Mouse (Mus musculus) midbrain, embryonic 14.5 days (tissue): ENCODE results near the gene Mphosph9. TPM values are rescaled to one million over a fixed set of nuclear protein-coding genes. Genes with fewer than 3 reads are reported as not detected.

Source experiments
- ATAC-seq: fragments of 200-750 bp; cut with Nextera tagmentation; 2 replicates; pipeline ENCODE4 v1.8.0; 2017; ENCODE audit warnings: moderate number of reproducible peaks, moderate library complexity; ENCODE audit not compliant: low FRiP score, low TSS enrichment
- DNase-seq: peaks from one replicate; pipeline ENCODE4 v3.0.0-alpha.2; 2015
- H3K27ac ChIP-seq: fragments of 300-500 bp; sonication (generic); replicated peaks from 2 replicates; pipeline ENCODE4 v1.5.1; 2014; ENCODE audit warnings: mild to moderate bottlenecking, low read depth, low read length, moderate library complexity
- H3K27me3 ChIP-seq: fragments of 300-500 bp; sonication (generic); 2 replicates; pipeline ENCODE4 v1.6.1; 2014; ENCODE audit warnings: low read length, control low read depth, mixed read lengths; ENCODE audit not compliant: control insufficient read depth, insufficient read depth
- H3K36me3 ChIP-seq: fragments of 300-500 bp; sonication (generic); 2 replicates; pipeline ENCODE4 v1.6.1; 2014; ENCODE audit warnings: low read length, control low read depth; ENCODE audit not compliant: control insufficient read depth, insufficient read depth
- H3K4me1 ChIP-seq: fragments of 300-500 bp; sonication (generic); 2 replicates; pipeline ENCODE4 v1.6.1; 2014; ENCODE audit warnings: mild to moderate bottlenecking, antibody characterized with exemption, low read length, control low read depth; ENCODE audit not compliant: control insufficient read depth, insufficient read depth
- H3K4me2 ChIP-seq: fragments of 300-500 bp; sonication (generic); 2 replicates; pipeline ENCODE4 v1.6.1; 2014; ENCODE audit warnings: mild to moderate bottlenecking, low read length, moderate library complexity
- H3K4me3 ChIP-seq: fragments of 300-500 bp; sonication (generic); replicated peaks from 2 replicates; pipeline ENCODE4 v1.5.1; 2014; ENCODE audit warnings: low read depth, low read length
- H3K9ac ChIP-seq: fragments of 300-500 bp; sonication (generic); replicated peaks from 2 replicates; pipeline ENCODE4 v1.6.1; 2014; ENCODE audit warnings: mild to moderate bottlenecking, low read length, moderate library complexity
- H3K9me3 ChIP-seq: fragments of 300-500 bp; sonication (generic); 2 replicates; pipeline ENCODE4 v1.6.1; 2016; ENCODE audit warnings: low read length, control low read depth, mixed read lengths; ENCODE audit not compliant: control insufficient read depth
- WGBS: fragments of 180-500 bp; shearing (Covaris S2); extraction: QIAGEN DNeasy Blood & Tissue Kit; methylation state at CpG from one replicate; pipeline ENCODE4 v1.1.7; 2014; 5-methylcytosine and 5-hydroxymethylcytosine counted together
- polyA plus RNA-seq: library from polyadenylated mRNA; unstranded; fragments of >200 nt; fragmentation: Nextera tagmentation; extraction: Ambion mirVana; gene quantifications from 2 replicates; pipeline ENCODE4 v1.2.1, GENCODE M21; 2014

The Mphosph9 gene
- polyA plus RNA-seq, 1 experiment from 2014 or later = 16.8 TPM

DNA sequence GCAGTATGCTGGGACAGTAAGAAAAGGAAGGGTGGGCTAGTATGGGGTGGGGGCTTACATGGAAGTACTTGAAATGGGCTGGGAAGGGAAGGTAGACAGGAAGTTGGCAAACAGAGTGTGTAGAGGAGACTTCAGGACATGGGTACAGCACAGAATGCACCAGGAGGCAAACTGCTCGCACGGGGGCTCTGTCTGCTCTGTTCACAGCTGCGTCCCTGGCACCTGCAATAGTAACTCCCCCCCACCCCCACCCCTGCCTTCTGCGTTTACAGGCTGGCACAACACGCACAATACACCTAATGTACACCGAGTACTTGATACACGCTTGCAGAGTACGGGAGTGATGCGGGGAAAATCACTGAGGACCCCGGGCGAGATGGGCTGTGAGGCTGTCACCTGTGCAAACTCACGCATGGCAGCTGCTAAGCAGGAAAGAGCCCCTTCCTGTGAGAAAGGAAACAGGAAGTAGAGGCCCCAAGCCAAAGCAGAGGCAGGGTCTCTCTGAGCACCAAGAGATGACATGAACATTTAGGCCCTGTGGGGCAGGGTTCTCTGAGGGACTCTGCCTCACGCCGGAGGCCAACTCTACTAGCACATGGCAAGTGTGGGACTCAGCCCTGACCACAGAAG, 113.1 kb downstream of the Mphosph9 start:
- DNase-seq (no peak), ATAC-seq (no peak)
- no peak overlapping the region for H3K9ac ChIP-seq
- H3K27ac ChIP-seq = no peak overlapping the region
- no peaks in the 10 kb centered on the region for H3K27me3 ChIP-seq
- peaks cover 3% of the 10 kb centered on the region; the same call in 1 of the 2 replicates for H3K4me1 ChIP-seq
- WGBS = 88% methylated on average over 14 of the region's 14 CpGs
- H3K36me3 ChIP-seq = no peaks in the 10 kb centered on the region
- H3K9me3 ChIP-seq = no peaks in the 10 kb centered on the region
- H3K4me2 ChIP-seq = no peak overlapping the region
- no peak overlapping the region for H3K4me3 ChIP-seq

DNA sequence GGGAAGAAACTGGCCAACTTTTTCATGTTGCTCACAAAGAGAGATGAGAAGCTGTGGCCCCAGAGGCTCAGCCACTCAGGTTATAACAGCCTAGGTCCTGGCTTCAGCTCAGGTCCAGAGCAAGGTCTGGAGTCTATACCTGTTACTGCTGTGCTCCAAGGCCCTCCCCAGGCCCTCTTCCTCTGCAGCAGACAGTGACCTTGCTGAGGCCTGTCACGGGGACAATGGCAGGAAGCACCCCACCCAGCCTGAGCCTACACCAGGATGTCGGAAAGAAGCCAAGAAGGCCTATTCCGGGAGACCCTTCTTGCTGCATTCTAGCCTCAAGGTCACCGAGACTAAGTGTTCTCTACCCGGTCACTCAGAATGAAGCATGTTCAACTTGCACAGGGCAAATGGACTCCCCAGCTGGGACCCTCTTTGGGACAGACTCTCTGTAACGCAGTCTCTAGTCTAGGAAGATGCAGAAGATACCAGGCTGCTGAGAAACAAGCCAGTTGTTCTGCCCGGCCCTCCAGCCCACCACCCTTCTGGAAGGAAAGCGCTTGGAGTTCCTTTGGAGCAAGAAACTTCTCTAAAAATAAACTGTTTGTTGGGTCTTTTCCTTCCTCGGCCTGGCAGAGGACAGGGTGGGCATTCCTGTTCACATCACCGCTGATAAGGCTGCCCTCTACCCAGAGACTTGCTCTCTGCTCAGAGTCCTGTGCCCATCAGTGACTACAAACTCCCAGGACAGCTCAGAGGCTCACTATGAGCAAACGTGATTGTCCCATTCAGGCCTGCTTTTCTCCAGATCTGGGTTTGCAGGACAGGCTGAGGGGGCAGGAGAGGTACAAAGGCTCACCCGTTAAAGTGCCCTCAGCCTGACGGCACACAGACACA, 113.9 kb downstream of the Mphosph9 start:
- no peak overlapping the region for H3K9ac ChIP-seq
- no peaks in the 10 kb centered on the region for H3K9me3 ChIP-seq
- H3K4me2 ChIP-seq = no peak overlapping the region
- no peaks in the 10 kb centered on the region for H3K4me1 ChIP-seq
- H3K36me3 ChIP-seq = no peaks in the 10 kb centered on the region
- no peaks in the 10 kb centered on the region for H3K27me3 ChIP-seq
- H3K4me3 ChIP-seq = no peak overlapping the region
- H3K27ac ChIP-seq = peak overlapping the region; percentile 37; the same call in 1 of the 2 replicates
- DNase-seq (no peak), ATAC-seq (no peak)
- WGBS = 87% methylated on average over 13 of the region's 13 CpGs

DNA sequence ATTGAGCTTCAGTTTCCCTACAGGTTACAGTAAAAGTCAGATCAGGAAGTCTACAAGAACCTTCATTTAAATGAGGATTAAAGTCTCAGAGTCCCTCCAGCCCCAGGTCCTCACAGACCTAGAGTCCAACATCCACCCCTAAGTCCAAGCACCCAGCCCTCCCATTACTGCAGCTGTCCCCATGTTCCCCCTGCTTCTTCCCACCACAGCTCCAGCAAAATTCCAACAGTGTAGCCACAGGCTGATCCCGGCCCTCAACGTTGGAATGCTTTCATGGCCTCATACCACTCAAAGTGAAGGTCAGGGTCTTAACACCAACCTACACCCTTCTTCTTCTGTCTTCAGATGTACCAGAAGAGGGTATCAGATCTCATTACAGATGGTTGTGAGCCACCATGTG, 116.1 kb downstream of the Mphosph9 start:
- no peak overlapping the region for H3K27ac ChIP-seq
- 92% methylated on average over 2 of the region's 2 CpGs for WGBS
- no peaks in the 10 kb centered on the region for H3K36me3 ChIP-seq
- H3K9me3 ChIP-seq = no peaks in the 10 kb centered on the region
- no peak overlapping the region for H3K4me2 ChIP-seq
- H3K4me1 ChIP-seq = peaks cover 5% of the 10 kb centered on the region
- ATAC-seq (no peak), DNase-seq (no peak)
- no peak overlapping the region for H3K9ac ChIP-seq
- no peaks in the 10 kb centered on the region for H3K27me3 ChIP-seq
- no peak overlapping the region for H3K4me3 ChIP-seq

DNA sequence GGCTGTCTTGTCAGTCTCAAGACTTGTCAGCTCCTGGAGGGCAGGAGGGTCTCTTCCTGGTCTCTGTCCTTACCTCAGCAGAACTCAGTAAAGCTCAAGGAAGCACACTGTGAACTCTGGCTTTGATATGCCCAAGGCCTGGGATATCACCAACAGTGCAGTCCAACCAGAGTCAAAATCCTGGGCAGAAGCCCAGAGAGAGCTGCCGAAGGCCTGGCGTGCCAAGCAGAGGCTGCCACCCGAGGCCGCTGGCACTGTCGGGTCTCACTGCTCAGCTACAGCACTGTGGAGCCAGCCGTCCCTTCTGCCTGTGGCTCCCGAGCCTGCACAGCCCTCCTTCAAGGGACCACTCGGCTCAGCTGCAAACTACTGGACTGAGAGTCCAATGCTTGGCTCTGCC, 116.5 kb downstream of the Mphosph9 start:
- H3K4me3 ChIP-seq = no peak overlapping the region
- H3K9me3 ChIP-seq = no peaks in the 10 kb centered on the region
- H3K4me2 ChIP-seq = no peak overlapping the region
- WGBS = 87% methylated on average over 8 of the region's 8 CpGs
- H3K27ac ChIP-seq = no peak overlapping the region
- H3K36me3 ChIP-seq = no peaks in the 10 kb centered on the region
- ATAC-seq (no peak), DNase-seq (no peak)
- no peaks in the 10 kb centered on the region for H3K27me3 ChIP-seq
- H3K9ac ChIP-seq = no peak overlapping the region
- peaks cover 9% of the 10 kb centered on the region for H3K4me1 ChIP-seq

DNA sequence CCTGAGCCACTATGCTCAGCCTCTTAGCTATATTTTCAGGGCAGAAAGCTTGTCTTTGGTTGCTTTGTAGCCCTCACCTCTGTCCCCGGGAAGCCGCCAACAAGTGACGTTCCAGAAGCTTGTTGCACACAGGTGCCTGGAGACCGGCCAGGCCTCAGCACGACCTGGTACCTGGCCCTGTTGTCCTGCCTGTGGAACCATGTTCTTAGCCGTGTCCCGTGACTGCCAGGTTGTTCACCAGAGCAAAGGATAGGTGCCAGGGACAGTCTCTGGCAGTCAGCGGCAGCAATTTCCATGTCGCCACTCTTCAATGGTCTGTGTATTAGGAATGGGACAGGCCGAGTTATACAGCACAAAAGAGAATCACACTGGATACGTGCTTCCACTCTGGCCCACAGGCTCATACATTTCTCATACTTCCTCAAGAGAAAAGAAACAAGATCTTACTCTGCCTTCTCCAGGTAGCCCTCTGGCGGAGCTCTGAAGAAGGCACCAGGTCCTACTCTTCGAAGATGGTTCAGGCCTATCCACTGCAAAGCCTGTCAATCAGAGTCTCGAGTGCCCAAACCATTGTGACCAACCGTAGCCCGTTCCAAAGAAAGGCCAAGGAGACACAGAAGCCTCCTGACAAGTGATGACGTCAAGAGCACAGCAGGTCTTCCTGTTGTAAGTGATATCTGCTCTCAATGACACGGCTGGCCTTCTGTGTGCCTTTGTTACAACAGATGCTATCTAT, 117.3 kb downstream of the Mphosph9 start:
- Histone ChIP-seq H3K4me2 (no peak overlapping the region), H3K9ac (no peak overlapping the region), H3K4me1 (peaks cover 13% of the 10 kb centered on the region), H3K36me3 (no peaks in the 10 kb centered on the region), H3K9me3 (no peaks in the 10 kb centered on the region), H3K27me3 (no peaks in the 10 kb centered on the region), H3K27ac (no peak overlapping the region), H3K4me3 (no peak overlapping the region)
- WGBS = 68% methylated on average over 18 of the region's 18 CpGs
- no peak for DNase-seq
- no peak for ATAC-seq

DNA sequence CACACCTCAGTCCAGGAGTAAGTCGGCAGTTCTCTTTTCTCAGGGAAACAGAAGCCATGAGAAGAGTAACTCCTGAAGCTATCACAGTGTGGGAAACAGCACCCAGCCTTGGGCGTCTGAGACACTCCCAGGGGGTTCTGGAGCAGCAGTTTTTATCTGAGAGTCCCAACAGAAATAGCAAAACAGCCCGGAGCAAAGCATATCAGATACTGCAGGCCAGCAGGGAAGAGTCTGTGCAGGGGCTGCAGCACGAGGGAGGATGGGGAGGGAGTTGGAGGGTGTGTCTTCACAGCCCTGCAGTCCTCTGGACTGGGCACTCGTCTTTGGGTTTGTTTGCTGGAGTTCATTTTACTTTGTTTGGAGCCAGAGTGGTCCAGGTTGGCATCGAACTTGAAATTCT, 117.9 kb downstream of the Mphosph9 start:
- no peak overlapping the region for H3K4me3 ChIP-seq
- no peak for DNase-seq
- no peak overlapping the region for H3K27ac ChIP-seq
- H3K27me3 ChIP-seq = no peaks in the 10 kb centered on the region
- H3K9me3 ChIP-seq = no peaks in the 10 kb centered on the region
- no peak overlapping the region for H3K4me2 ChIP-seq
- no peak overlapping the region for H3K9ac ChIP-seq
- peaks cover 13% of the 10 kb centered on the region for H3K4me1 ChIP-seq
- WGBS = 73% methylated on average over 6 of the region's 6 CpGs
- ATAC-seq = no peak
- H3K36me3 ChIP-seq = no peaks in the 10 kb centered on the region

DNA sequence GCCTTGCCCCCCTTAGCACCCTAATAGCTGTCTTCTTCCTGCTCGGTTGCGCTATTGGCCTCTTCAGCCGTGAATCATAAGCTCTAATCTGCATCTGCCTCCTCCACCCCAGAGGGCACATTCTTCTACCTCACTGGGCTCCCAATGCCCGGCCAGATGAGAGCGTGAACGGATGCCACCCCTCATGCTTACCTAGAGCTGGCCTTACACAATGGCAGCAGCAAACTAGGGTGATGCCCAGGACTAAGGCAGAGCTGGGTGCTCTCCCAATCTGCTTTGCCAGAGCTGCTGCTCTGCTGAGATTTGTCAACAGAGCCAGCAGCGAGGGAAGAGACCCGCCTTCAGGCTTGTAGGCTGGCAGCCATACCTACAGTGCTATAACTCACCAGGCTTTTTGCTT, 119.7 kb downstream of the Mphosph9 start:
- Histone ChIP-seq H3K9ac (no peak overlapping the region), H3K4me2 (no peak overlapping the region), H3K9me3 (no peaks in the 10 kb centered on the region), H3K36me3 (no peaks in the 10 kb centered on the region), H3K4me1 (peaks cover 13% of the 10 kb centered on the region), H3K4me3 (no peak overlapping the region), H3K27me3 (no peaks in the 10 kb centered on the region), H3K27ac (no peak overlapping the region)
- WGBS = 75% methylated on average over 8 of the region's 8 CpGs
- DNase-seq = no peak
- ATAC-seq = no peak

DNA sequence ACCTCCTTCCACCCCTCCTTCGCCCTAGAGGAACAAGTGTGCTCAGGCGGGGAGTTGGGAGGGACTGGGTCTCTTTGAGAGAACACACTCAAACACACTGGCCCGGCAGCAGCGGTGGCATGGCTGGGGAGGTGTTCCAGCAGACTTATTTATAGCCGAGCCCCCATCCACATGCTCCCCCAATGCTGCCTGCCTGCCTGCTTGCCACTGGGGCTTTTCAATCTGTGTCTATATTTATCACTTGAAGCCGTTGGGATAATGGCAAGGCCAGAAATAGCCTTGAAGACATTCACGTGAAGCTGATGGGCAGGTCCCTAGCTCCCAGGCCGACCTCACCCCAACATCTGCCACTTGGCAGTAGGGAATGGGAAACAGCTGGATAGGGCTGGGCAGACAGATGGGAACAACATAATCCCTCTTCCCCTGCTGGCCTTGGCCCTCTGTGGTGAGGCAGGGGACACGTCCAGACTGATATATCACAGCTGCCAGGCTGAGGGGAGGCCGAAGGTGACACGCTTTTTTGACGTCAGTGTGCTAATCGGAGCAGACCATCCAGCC, 121.2 kb downstream of the Mphosph9 start:
- H3K9ac ChIP-seq = no peak overlapping the region

More for the DNA sequence above, 121.2 kb downstream of the Mphosph9 start:
- no peak for DNase-seq
- no peaks in the 10 kb centered on the region for H3K36me3 ChIP-seq
- H3K27me3 ChIP-seq = no peaks in the 10 kb centered on the region
- no peak overlapping the region for H3K4me2 ChIP-seq
- WGBS = 48% methylated on average over 13 of the region's 13 CpGs
- H3K27ac ChIP-seq = no peak overlapping the region
- no peak overlapping the region for H3K4me3 ChIP-seq
- H3K4me1 ChIP-seq = peaks cover 13% of the 10 kb centered on the region
- no peaks in the 10 kb centered on the region for H3K9me3 ChIP-seq
- no peak for ATAC-seq
